Mouse (Mus musculus) layer of hippocampus, adult 18-20 months (tissue): ENCODE results near the gene Gtf2e1. TPM values are rescaled to one million over a fixed set of nuclear protein-coding genes. Genes with fewer than 3 reads are reported as not detected.

ENCODE experiments used
- DNase-seq, 2 experiments: peaks; one replicate each; pipeline ENCODE4 v3.0.0; 2022; ENCODE audit warnings: low spot score in 2 of 2
- total RNA-seq, 2 experiments: library from RNA; stranded (reverse); gene quantifications; 2 replicates each; pipeline ENCODE4 v1.2.3; 2021

Gtf2e1 gene
- total RNA-seq, 2 experiments from 2014 or later: 16.5 to 17.5 TPM

GRCm38 (mm10) chr16:37486826-37487612 is 52.6 kb downstream of the Gtf2e1 start:
- peak in 1 of 2 experiments; percentile 15 for DNase-seq

- no peak for DNase-seq
Observed at GRCm38 (mm10) chr16:37478311-37479291, 61.0 kb downstream of the Gtf2e1 start.

- DNase-seq: no peak
Observed at GRCm38 (mm10) chr16:37472620-37473312, 66.8 kb downstream of the Gtf2e1 start.

DNA sequence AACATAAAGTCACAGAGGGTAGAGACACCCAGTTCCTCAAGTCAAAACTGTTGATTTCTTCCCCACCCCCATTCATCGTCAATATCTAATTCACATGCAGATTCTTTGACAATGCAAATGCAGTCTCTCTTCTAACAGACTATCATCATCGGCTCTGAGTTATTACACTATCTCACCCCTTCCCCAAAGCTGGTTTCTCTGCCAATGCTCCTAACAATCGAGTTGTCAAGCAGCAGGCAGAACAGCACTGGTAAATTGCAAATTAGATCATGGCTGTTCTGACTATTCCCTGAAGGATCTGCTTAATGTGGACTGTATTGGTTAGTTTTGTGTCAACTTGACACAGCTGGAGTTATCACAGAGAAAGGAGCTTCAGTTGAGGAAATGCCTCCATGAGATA is 70.0 kb downstream of the Gtf2e1 start:
- no peak for DNase-seq

DNA sequence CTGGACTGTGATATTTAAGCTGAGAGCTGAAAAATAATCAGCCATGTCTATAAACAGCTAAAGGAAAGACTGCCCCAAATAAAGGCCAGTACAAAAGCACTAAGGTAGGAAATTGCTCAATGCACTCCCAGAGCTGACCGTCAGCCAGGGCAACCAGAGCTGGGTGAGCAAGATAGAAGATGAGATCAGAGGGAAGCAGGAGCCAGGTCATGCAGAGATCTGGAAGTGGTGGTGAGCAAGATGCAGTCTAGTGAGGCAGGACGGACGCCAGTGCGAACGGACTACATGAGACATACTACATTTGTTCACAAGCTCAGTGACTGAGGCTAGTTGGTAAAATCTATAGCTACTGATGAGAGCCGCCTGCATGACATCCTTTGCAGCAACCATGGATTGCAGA is 75.6 kb downstream of the Gtf2e1 start:
- DNase-seq: no peak

DNA sequence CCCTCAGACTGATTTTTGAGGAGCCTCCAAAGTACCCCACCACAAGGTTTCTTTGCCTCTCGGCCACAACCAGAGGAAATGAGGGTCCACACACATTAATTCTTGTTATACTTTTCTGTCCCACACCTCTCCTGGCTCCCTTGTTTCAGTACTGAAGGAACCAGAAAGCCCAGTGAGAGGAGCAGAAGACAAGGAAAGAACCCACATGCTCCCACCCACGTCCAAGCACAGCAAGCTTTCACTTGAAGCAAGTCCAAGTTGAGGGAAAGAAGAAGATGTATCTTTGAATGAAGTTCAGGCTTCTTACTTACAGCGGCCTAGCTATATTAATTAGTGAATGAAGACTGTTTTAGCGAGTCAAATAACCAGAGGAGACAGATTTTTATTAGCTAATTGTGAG is 76.7 kb downstream of the Gtf2e1 start:
- peak in 1 of 2 experiments; percentile 38 for DNase-seq

GRCm38 (mm10) chr16:37461601-37462000 is 78.0 kb downstream of the Gtf2e1 start:
- peak in 1 of 2 experiments; percentile 63 for DNase-seq

Other genes with a start within 250 kb of the Gtf2e1 start
- 100 to 1,000 TPM; 119 to 132 TPM for gene Stxbp5l, start 154.8 kb downstream of the Gtf2e1 start, total RNA-seq
- 1 to 10 TPM; 8.1 to 8.6 TPM for gene Rabl3, start 96 bp upstream of the Gtf2e1 start, total RNA-seq
- not detected for gene Hgd, start 40.4 kb upstream of the Gtf2e1 start, total RNA-seq
- 10 to 100 TPM; 83.3 to 85.1 TPM for gene Ndufb4, start 114.7 kb upstream of the Gtf2e1 start, total RNA-seq
- gene Fstl1, start 237.1 kb upstream of the Gtf2e1 start, total RNA-seq: 10 to 100 TPM; 31.3 to 34.0 TPM